Mouse (Mus musculus) small intestine, adult 2 months (tissue): ENCODE measurements around the gene Arhgap31. TPM values are rescaled to one million over a fixed set of nuclear protein-coding genes. Genes with fewer than 3 reads are reported as not detected.
A peak's percentile ranks its signal among the peaks of the same experiment; 100 is the strongest.

Experiments used
- H3K27ac ChIP-seq: fragments of 200-500 bp; 2 replicates; pipeline ENCODE4 v1.5.1; 2012; ENCODE audit warnings: low read depth, low read length, control low read depth, inconsistent platforms; ENCODE audit not compliant: insufficient read depth
- H3K27me3 ChIP-seq: fragments of 200-500 bp; 2 replicates; pipeline ENCODE4 v1.6.1; 2012; ENCODE audit warnings: mild to moderate bottlenecking, moderate library complexity, low read length, inconsistent platforms; ENCODE audit not compliant: control insufficient read depth, insufficient read depth
- H3K36me3 ChIP-seq: fragments of 200-500 bp; 2 replicates; pipeline ENCODE4 v1.6.1; 2012; ENCODE audit warnings: mild to moderate bottlenecking, low read length, control low read depth, inconsistent platforms; ENCODE audit not compliant: control insufficient read depth, insufficient read depth
- H3K4me1 ChIP-seq: fragments of 200-500 bp; 2 replicates; pipeline ENCODE4 v1.6.1; 2012; ENCODE audit warnings: low read length, inconsistent platforms, mixed read lengths; ENCODE audit not compliant: control insufficient read depth, insufficient read depth, insufficient read length
- H3K4me3 ChIP-seq: fragments of 200-500 bp; 2 replicates; pipeline ENCODE4 v1.5.1; 2012; ENCODE audit warnings: low read depth, mild to moderate bottlenecking, control low read depth, inconsistent platforms, low read length, moderate library complexity
- CTCF ChIP-seq: fragments of 200-500 bp; IDR thresholded peaks from 2 replicates; pipeline ENCODE4 v1.5.1; 2012; ENCODE audit warnings: low read depth, mild to moderate bottlenecking, control low read depth, inconsistent platforms, low read length, moderate library complexity, mixed read lengths; ENCODE audit not compliant: insufficient replicate concordance, insufficient read length; ENCODE audit errors: extremely low read depth
- POLR2A ChIP-seq: fragments of 200-500 bp; IDR thresholded peaks from 2 replicates; pipeline ENCODE4 v1.6.1; 2012; ENCODE audit warnings: low read depth, mild to moderate bottlenecking, control low read depth, inconsistent platforms, low read length, moderate library complexity
- WGBS: fragments of 180-500 bp; shearing (Covaris S2); methylation state at CpG from one replicate; pipeline ENCODE4 v1.1.7; 2018; 5-methylcytosine and 5-hydroxymethylcytosine counted together
- polyA plus RNA-seq: library from polyadenylated mRNA; depleted of rRNA; stranded (reverse); fragments of >200 nt; gene quantifications from 2 replicates; pipeline ENCODE4 v1.2.3, GENCODE M21; 2012

Gene Arhgap31
- polyA plus RNA-seq, 1 experiment, result 4.0 TPM

- Histone ChIP-seq H3K4me1 (peaks cover 11% of the 10 kb centered on the region), H3K36me3 (peaks cover 26% of the 10 kb centered on the region), H3K27me3 (no peaks in the 10 kb centered on the region), H3K27ac (peak overlapping the region; percentile 13; the same call in 1 of the 2 replicates), H3K4me3 (no peak overlapping the region)
- 58% methylated on average over 4 of the region's 4 CpGs for WGBS
- TF ChIP-seq CTCF (no peak), POLR2A (no peak)
Observed at GRCm38 (mm10) chr16:38756572-38756971, 43.5 kb upstream of the Arhgap31 start.

GRCm38 (mm10) chr16:38756177-38756503 lies 43.1 kb upstream of the Arhgap31 start:
- Histone ChIP-seq H3K4me3 (no peak overlapping the region), H3K27me3 (no peaks in the 10 kb centered on the region), H3K36me3 (peaks cover 25% of the 10 kb centered on the region), H3K27ac (no peak overlapping the region), H3K4me1 (peaks cover 11% of the 10 kb centered on the region)
- WGBS, result 52% methylated on average over 5 of the region's 5 CpGs
- no peak for TF ChIP-seq CTCF
- TF ChIP-seq POLR2A, result no peak

GRCm38 (mm10) chr16:38755452-38756176 lies 42.5 kb upstream of the Arhgap31 start:
- no peak overlapping the region for H3K27ac ChIP-seq
- peaks cover 11% of the 10 kb centered on the region for H3K4me1 ChIP-seq
- H3K36me3 ChIP-seq, result peaks cover 25% of the 10 kb centered on the region
- 67% methylated on average over 7 of the region's 7 CpGs for WGBS
- H3K27me3 ChIP-seq, result no peaks in the 10 kb centered on the region
- no peak overlapping the region for H3K4me3 ChIP-seq
- TF ChIP-seq POLR2A (no peak), CTCF (no peak)

GRCm38 (mm10) chr16:38753631-38754030 lies 40.6 kb upstream of the Arhgap31 start:
- peaks cover 20% of the 10 kb centered on the region for H3K36me3 ChIP-seq
- H3K4me3 ChIP-seq, result no peak overlapping the region
- WGBS, result 82% methylated on average over 11 of the region's 11 CpGs
- peaks cover 10% of the 10 kb centered on the region; the same call in 1 of the 2 replicates for H3K4me1 ChIP-seq
- H3K27me3 ChIP-seq, result no peaks in the 10 kb centered on the region
- no peak overlapping the region for H3K27ac ChIP-seq
- TF ChIP-seq POLR2A (no peak), CTCF (no peak)

GRCm38 (mm10) chr16:38750803-38751202 lies 37.7 kb upstream of the Arhgap31 start:
- Histone ChIP-seq H3K4me3 (no peak overlapping the region), H3K36me3 (peaks cover 11% of the 10 kb centered on the region), H3K27me3 (no peaks in the 10 kb centered on the region), H3K4me1 (peaks cover 8% of the 10 kb centered on the region; the same call in 1 of the 2 replicates), H3K27ac (no peak overlapping the region)
- TF ChIP-seq POLR2A (no peak), CTCF (no peak)
- WGBS, result 67% methylated on average over 6 of the region's 6 CpGs

GRCm38 (mm10) chr16:38743941-38744673 lies 31.0 kb upstream of the Arhgap31 start:
- H3K36me3 ChIP-seq, result no peaks in the 10 kb centered on the region
- TF ChIP-seq POLR2A (no peak), CTCF (no peak)
- 88% methylated on average over 10 of the region's 10 CpGs for WGBS
- H3K27me3 ChIP-seq, result no peaks in the 10 kb centered on the region
- peaks cover 7% of the 10 kb centered on the region; the same call in 1 of the 2 replicates for H3K4me1 ChIP-seq
- no peak overlapping the region for H3K4me3 ChIP-seq
- H3K27ac ChIP-seq, result no peak overlapping the region

GRCm38 (mm10) chr16:38742659-38743131 lies 29.6 kb upstream of the Arhgap31 start:
- Histone ChIP-seq H3K4me1 (peaks cover 7% of the 10 kb centered on the region; the same call in 1 of the 2 replicates), H3K36me3 (no peaks in the 10 kb centered on the region), H3K27me3 (no peaks in the 10 kb centered on the region), H3K4me3 (peak overlapping the region; percentile 94), H3K27ac (peak overlapping the region; percentile 73)
- WGBS, result under 1% methylated on average over 13 of the region's 13 CpGs
- TF ChIP-seq CTCF, result no peak
- no peak for TF ChIP-seq POLR2A
